Mouse (Mus musculus) midbrain, embryonic 12.5 days (tissue): Measurements from ENCODE around the gene Atp2b4. TPM values are rescaled to one million over a fixed set of nuclear protein-coding genes. Genes with fewer than 3 reads are reported as not detected.
"Not testable (repeated sequence)": the region's sequence is repeated elsewhere in the genome, so short reads cannot be mapped to it uniquely, and the experiment has no call there.

ENCODE experiments used
- ATAC-seq: fragments of 200-750 bp; cut with Nextera tagmentation; 2 replicates; pipeline ENCODE4 v1.8.0; 2017; ENCODE audit warnings: low read depth, moderate TSS enrichment, moderate library complexity; ENCODE audit not compliant: low FRiP score
- H3K27ac ChIP-seq: fragments of 300-500 bp; sonication (generic); replicated peaks from 2 replicates; pipeline ENCODE4 v1.5.1; 2016; ENCODE audit warnings: mild to moderate bottlenecking
- H3K27me3 ChIP-seq: fragments of 300-500 bp; sonication (generic); 2 replicates; pipeline ENCODE4 v1.6.1; 2016; ENCODE audit warnings: mild to moderate bottlenecking
- H3K36me3 ChIP-seq: fragments of 300-500 bp; sonication (generic); 2 replicates; pipeline ENCODE4 v1.6.1; 2016
- H3K4me1 ChIP-seq: fragments of 300-500 bp; sonication (generic); 2 replicates; pipeline ENCODE4 v1.6.1; 2016
- H3K4me2 ChIP-seq: fragments of 300-500 bp; sonication (generic); replicated peaks from 2 replicates; pipeline ENCODE4 v1.6.1; 2016; ENCODE audit warnings: mild to moderate bottlenecking, moderate library complexity
- H3K4me3 ChIP-seq: fragments of 300-500 bp; sonication (generic); 2 replicates; pipeline ENCODE4 v1.5.1; 2016; ENCODE audit warnings: mild to moderate bottlenecking
- H3K9ac ChIP-seq: fragments of 300-500 bp; sonication (generic); replicated peaks from 2 replicates; pipeline ENCODE4 v1.6.1; 2016; ENCODE audit warnings: mild to moderate bottlenecking, moderate library complexity
- H3K9me3 ChIP-seq: fragments of 300-500 bp; sonication (generic); 2 replicates; pipeline ENCODE4 v1.6.1; 2016; ENCODE audit warnings: mild to moderate bottlenecking
- WGBS: fragments of 180-500 bp; shearing (Covaris S2); methylation state at CpG from one replicate; pipeline ENCODE4 v1.1.7; 2016; 5-methylcytosine and 5-hydroxymethylcytosine counted together
- polyA plus RNA-seq: library from polyadenylated mRNA; unstranded; fragments of >200 nt; fragmentation: Nextera tagmentation; extraction: Ambion mirVana; gene quantifications from 2 replicates; pipeline ENCODE4 v1.2.1, GENCODE M21; 2016

Gene Atp2b4
- polyA plus RNA-seq, 1 experiment from 2014 or later, result 8.3 TPM

GRCm38 (mm10) chr1:133689897-133690296, 110.9 kb downstream of the Atp2b4 start, which contains the start of gene Lax1:
Gene Lax1, minus strand, starts transcription at chr1:133690108.
- Histone ChIP-seq H3K9ac (no peak within 1 kb of the TSS), H3K27me3 (no peaks in the 10 kb centered on the region), H3K4me1 (peaks cover 7% of the 10 kb centered on the region), H3K36me3 (no peaks in the 10 kb centered on the region), H3K27ac (no peak within 1 kb of the TSS), H3K9me3 (no peaks in the 10 kb centered on the region), H3K4me3 (no peak within 1 kb of the TSS), H3K4me2 (no peak within 1 kb of the TSS)
- no peak for ATAC-seq
- 50% methylated on average over 6 of the region's 6 CpGs for WGBS

DNA sequence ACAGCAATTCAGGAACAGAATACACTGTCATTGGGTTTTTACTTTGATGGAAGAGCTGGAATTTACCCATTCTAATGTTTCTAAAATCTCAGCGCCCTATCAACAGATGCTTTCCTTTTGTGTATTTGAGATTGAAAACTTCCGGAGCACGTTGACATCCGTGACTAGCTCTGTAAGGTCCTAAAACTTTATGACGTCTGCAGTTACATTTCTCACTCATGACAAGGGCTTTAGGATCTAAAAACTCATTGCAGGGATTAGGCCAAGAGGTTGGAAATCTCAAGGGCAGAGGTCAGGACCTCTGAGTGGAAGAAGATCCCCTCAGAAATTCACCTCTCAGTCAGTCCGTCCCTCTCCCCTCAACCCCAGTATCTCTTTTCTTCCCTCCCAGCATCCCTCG, 112.5 kb downstream of the Atp2b4 start:
- Histone ChIP-seq H3K27me3 (no peaks in the 10 kb centered on the region), H3K9ac (no peak overlapping the region), H3K36me3 (no peaks in the 10 kb centered on the region), H3K9me3 (no peaks in the 10 kb centered on the region), H3K27ac (no peak overlapping the region), H3K4me3 (no peak overlapping the region), H3K4me2 (no peak overlapping the region), H3K4me1 (no peaks in the 10 kb centered on the region)
- WGBS, result 71% methylated on average over 7 of the region's 7 CpGs
- ATAC-seq, result no peak

GRCm38 (mm10) chr1:133685749-133686519, 114.9 kb downstream of the Atp2b4 start:
- no peaks in the 10 kb centered on the region for H3K4me1 ChIP-seq
- no peaks in the 10 kb centered on the region for H3K36me3 ChIP-seq
- no peak overlapping the region for H3K27ac ChIP-seq
- no peak overlapping the region for H3K4me2 ChIP-seq
- 83% methylated on average over 10 of the region's 10 CpGs for WGBS
- no peak for ATAC-seq
- no peak overlapping the region for H3K9ac ChIP-seq
- no peak overlapping the region for H3K4me3 ChIP-seq
- H3K9me3 ChIP-seq, result no peaks in the 10 kb centered on the region
- no peaks in the 10 kb centered on the region for H3K27me3 ChIP-seq

- Histone ChIP-seq H3K4me2 (no peak overlapping the region), H3K27ac (no peak overlapping the region), H3K4me1 (no peaks in the 10 kb centered on the region), H3K27me3 (no peaks in the 10 kb centered on the region), H3K36me3 (no peaks in the 10 kb centered on the region), H3K9me3 (no peaks in the 10 kb centered on the region), H3K4me3 (no peak overlapping the region), H3K9ac (no peak overlapping the region)
- WGBS, result 75% methylated on average over 3 of the region's 3 CpGs
- no peak for ATAC-seq
These were observed 129.0 kb downstream of the Atp2b4 start for GRCm38 (mm10) chr1:133671801-133672200.

DNA sequence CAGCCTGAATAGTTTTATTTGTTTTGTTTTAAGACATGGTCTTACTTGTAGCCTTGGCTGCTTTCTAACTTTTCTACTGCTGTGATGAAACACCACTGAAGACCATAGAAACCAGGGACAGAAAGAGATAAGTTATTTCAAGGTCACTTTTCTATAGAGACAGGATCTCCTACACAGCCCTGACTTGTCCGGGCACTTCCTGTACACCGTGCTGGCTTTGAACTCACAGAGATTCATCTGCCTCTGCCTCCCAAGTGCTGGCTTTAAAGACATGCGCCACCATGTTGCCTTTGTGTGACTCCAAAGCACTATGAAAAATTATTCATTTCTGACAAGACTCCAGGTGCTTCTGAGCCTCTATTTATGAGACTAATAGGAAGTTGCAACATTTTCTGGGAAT, 129.6 kb downstream of the Atp2b4 start:
- H3K4me3 ChIP-seq, result no peak overlapping the region
- H3K27ac ChIP-seq, result no peak overlapping the region
- no peak for ATAC-seq
- no peaks in the 10 kb centered on the region for H3K36me3 ChIP-seq
- H3K9ac ChIP-seq, result no peak overlapping the region
- no peaks in the 10 kb centered on the region for H3K27me3 ChIP-seq
- WGBS, result 93% methylated on average over 3 of the region's 3 CpGs
- H3K4me1 ChIP-seq, result no peaks in the 10 kb centered on the region
- H3K4me2 ChIP-seq, result no peak overlapping the region
- no peaks in the 10 kb centered on the region for H3K9me3 ChIP-seq

DNA sequence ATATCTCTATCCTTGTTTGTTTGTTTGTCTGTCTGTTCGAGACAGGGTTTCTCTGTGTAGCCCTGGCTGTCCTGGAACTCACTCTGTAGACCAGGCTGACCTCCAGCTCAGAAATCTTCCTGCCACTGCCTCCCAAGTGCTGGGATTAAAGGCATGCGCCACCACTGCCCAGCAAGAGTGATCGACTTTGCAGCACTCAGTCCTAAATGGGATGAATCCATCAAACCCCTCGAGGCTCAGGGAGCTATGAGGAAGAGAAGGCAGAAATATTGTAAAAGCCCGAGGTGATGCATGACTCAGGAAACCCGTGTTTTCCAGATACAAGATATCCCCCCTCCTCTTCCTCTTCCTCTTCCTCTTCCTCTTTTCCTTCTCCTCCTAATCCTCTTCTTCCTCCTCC, 130.1 kb downstream of the Atp2b4 start:
- Histone ChIP-seq H3K27me3 (no peaks in the 10 kb centered on the region), H3K4me3 (no peak overlapping the region), H3K27ac (no peak overlapping the region), H3K4me2 (no peak overlapping the region), H3K9ac (no peak overlapping the region), H3K4me1 (no peaks in the 10 kb centered on the region), H3K9me3 (no peaks in the 10 kb centered on the region), H3K36me3 (no peaks in the 10 kb centered on the region)
- WGBS, result 82% methylated on average over 6 of the region's 6 CpGs
- no peak for ATAC-seq

GRCm38 (mm10) chr1:133670190-133670589, 130.7 kb downstream of the Atp2b4 start:
- Histone ChIP-seq H3K27me3 (no peaks in the 10 kb centered on the region), H3K4me1 (no peaks in the 10 kb centered on the region), H3K36me3 (no peaks in the 10 kb centered on the region), H3K9ac (no peak overlapping the region), H3K27ac (no peak overlapping the region), H3K4me3 (no peak overlapping the region), H3K4me2 (no peak overlapping the region), H3K9me3 (no peaks in the 10 kb centered on the region)
- ATAC-seq, result no peak
- WGBS, result 88% methylated on average over 12 of the region's 12 CpGs

GRCm38 (mm10) chr1:133668618-133669017, 132.2 kb downstream of the Atp2b4 start:
- no peak for ATAC-seq
- no peak overlapping the region for H3K27ac ChIP-seq
- H3K9me3 ChIP-seq, result no peaks in the 10 kb centered on the region
- no peaks in the 10 kb centered on the region for H3K27me3 ChIP-seq
- no peaks in the 10 kb centered on the region for H3K36me3 ChIP-seq
- WGBS, result 88% methylated on average over 3 of the region's 3 CpGs
- no peaks in the 10 kb centered on the region for H3K4me1 ChIP-seq
- no peak overlapping the region for H3K9ac ChIP-seq
- no peak overlapping the region for H3K4me3 ChIP-seq
- H3K4me2 ChIP-seq, result no peak overlapping the region

DNA sequence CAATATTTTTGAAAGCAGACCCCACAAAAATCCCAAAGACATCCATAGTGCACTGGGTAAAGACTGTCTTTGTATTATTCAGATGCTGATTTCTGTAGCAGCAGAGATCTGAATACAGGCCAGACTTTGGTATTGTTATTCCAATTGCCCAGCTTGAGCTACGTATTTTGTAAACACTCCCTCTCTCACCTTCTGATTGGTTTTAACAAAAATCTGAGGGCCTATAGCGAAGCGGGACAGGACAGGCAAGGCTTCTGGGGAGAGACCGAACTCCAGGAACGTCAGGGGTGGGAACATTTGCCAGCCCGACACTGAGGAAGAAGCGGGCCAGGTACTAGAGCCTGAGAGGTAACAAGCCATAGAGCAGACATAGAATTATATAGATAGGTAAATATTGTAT, 133.1 kb downstream of the Atp2b4 start:
- ATAC-seq, result no peak
- no peak overlapping the region for H3K4me2 ChIP-seq
- H3K36me3 ChIP-seq, result no peaks in the 10 kb centered on the region
- no peaks in the 10 kb centered on the region for H3K27me3 ChIP-seq
- H3K4me3 ChIP-seq, result no peak overlapping the region
- H3K4me1 ChIP-seq, result no peaks in the 10 kb centered on the region
- no peak overlapping the region for H3K27ac ChIP-seq
- no peak overlapping the region for H3K9ac ChIP-seq
- 24% methylated on average over 7 of the region's 7 CpGs for WGBS
- no peaks in the 10 kb centered on the region for H3K9me3 ChIP-seq

DNA sequence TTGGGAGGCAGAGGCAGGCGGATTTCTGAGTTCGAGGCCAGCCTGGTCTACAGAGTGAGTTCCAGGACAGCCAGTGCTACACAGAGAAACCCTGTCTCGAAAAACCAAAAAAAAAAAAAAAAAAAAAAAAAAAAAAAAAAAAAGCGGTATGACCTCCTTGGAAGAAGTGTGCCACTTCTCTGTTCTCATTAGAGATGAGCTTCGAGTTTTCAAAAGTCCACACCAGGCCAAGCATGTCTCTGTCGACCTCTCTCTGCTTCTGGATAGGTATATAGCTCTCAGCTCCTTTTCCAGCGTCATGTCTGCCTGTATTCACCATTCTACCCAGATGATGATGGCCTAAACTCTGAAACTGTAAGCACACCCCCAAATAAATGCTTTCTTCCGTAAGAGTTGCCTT, 135.1 kb downstream of the Atp2b4 start:
- WGBS, result 86% methylated on average over 6 of the region's 8 CpGs
- not testable (repeated sequence) for H3K4me1 ChIP-seq, H3K27ac ChIP-seq, H3K36me3 ChIP-seq, ATAC-seq, H3K9me3 ChIP-seq, H3K27me3 ChIP-seq, H3K4me3 ChIP-seq, H3K9ac ChIP-seq, H3K4me2 ChIP-seq

DNA sequence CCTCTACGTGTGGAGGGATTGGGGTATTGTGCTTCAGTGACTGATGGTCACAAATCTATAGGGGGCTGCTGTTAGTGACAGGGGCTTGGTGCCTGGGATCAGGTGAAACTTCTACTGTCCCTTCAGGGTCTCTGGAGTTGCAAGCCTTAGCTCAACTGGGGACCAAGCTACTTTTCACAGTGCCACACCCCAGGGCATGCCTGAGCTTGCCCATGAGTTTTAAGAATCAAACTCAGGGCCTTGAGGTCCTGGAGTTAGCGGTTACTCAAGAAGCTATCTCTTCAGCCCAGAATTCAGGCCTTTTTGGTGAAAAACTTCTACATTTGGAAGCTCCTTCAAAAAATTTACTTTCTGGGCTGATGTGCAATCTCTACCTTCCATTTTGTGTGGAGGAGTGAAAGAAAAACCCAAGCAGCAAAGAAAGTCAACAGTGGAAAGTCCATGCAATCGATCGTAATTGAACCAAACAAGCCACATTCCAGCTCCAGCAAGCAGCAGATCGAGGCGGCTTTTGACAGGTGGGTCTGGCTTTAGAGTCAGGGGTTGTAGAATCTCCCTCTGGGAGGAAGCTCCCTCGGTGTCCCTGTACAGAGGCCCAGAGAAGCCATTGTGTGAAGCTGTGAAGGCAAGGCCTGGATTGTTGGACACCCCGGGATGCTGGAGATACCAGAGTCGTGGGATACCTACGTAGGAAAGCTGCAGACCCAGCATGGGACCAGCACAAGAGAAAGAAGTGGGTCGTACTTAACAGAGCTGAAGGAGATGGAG, 136.5 kb downstream of the Atp2b4 start:
- Histone ChIP-seq H3K27ac (no peak overlapping the region), H3K4me3 (no peak overlapping the region), H3K36me3 (no peaks in the 10 kb centered on the region), H3K4me1 (peaks cover 10% of the 10 kb centered on the region), H3K27me3 (no peaks in the 10 kb centered on the region), H3K9me3 (no peaks in the 10 kb centered on the region), H3K9ac (no peak overlapping the region), H3K4me2 (no peak overlapping the region)
- no peak for ATAC-seq
- 60% methylated on average over 11 of the region's 11 CpGs for WGBS

- no peak overlapping the region for H3K9ac ChIP-seq
- ATAC-seq, result no peak
- H3K27me3 ChIP-seq, result no peaks in the 10 kb centered on the region
- H3K4me1 ChIP-seq, result peaks cover 20% of the 10 kb centered on the region
- no peak overlapping the region for H3K4me3 ChIP-seq
- H3K27ac ChIP-seq, result no peak overlapping the region
- H3K4me2 ChIP-seq, result no peak overlapping the region
- no peaks in the 10 kb centered on the region for H3K9me3 ChIP-seq
- H3K36me3 ChIP-seq, result peaks cover 7% of the 10 kb centered on the region
- WGBS, result 93% methylated on average over 4 of the region's 4 CpGs
These were observed 137.4 kb downstream of the Atp2b4 start for GRCm38 (mm10) chr1:133663427-133663826.
